Mouse (Mus musculus): ENCODE data around the gene Klhdc4. TPM values are rescaled to one million over a fixed set of nuclear protein-coding genes. Genes with fewer than 3 reads are reported as not detected.

Klhdc4 gene
- polyA plus RNA-seq, 1 experiment, result 11.5 TPM

- no peak for DNase-seq (ENCODE audit: low read depth, low spot score)
- 88% methylated on average over 7 of the region's 7 CpGs for WGBS
These were observed 11.1 kb downstream of the Klhdc4 start for GRCm38 (mm10) chr8:121818226-121818625.

- 90% methylated on average over 12 of the region's 12 CpGs for WGBS
- DNase-seq (ENCODE audit: low read depth, low spot score), result no peak
These were observed 17.3 kb downstream of the Klhdc4 start for GRCm38 (mm10) chr8:121811931-121812570.

GRCm38 (mm10) chr8:121811502-121811901 lies 17.9 kb downstream of the Klhdc4 start:
- WGBS, result 88% methylated on average over 3 of the region's 3 CpGs
- DNase-seq (ENCODE audit: low read depth, low spot score), result no peak

- 93% methylated on average over 11 of the region's 11 CpGs for WGBS
- no peak for DNase-seq (ENCODE audit: low read depth, low spot score)
These were observed 19.7 kb downstream of the Klhdc4 start for GRCm38 (mm10) chr8:121809524-121810155.

GRCm38 (mm10) chr8:121808032-121808431 lies 21.3 kb downstream of the Klhdc4 start:
- 85% methylated on average over 11 of the region's 11 CpGs for WGBS
- no peak for DNase-seq (ENCODE audit: low read depth, low spot score)

GRCm38 (mm10) chr8:121806126-121806525 lies 23.2 kb downstream of the Klhdc4 start:
- DNase-seq (ENCODE audit: low read depth, low spot score), result no peak
- 82% methylated on average over 13 of the region's 13 CpGs for WGBS

GRCm38 (mm10) chr8:121804829-121805228 lies 24.5 kb downstream of the Klhdc4 start:
- WGBS, result 95% methylated on average over 5 of the region's 5 CpGs
- DNase-seq (ENCODE audit: low read depth, low spot score), result no peak

GRCm38 (mm10) chr8:121798401-121798800 lies 31.0 kb downstream of the Klhdc4 start:
- WGBS, result 90% methylated on average over 6 of the region's 6 CpGs
- no peak for DNase-seq (ENCODE audit: low read depth, low spot score)

DNA sequence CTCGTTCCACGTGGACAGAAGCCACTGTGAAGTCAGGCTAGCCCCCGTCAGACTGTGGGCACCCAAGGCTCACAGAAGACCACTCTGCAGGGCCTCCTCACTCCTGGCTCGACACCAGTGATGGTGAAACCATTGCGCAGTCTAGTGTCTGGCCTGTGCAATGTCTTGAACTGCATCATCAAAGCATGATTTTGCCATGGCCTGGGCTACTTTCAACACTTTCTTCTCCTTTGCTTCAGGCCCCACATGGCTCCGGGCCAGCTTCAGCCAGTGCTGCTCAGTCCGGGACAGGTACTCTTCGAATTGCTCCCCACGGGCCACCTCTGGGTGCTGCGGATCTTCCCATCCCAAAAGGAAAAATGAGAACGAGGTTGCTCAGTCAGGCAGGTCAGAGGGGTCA lies 33.0 kb downstream of the Klhdc4 start:
- 89% methylated on average over 11 of the region's 11 CpGs for WGBS

DNA sequence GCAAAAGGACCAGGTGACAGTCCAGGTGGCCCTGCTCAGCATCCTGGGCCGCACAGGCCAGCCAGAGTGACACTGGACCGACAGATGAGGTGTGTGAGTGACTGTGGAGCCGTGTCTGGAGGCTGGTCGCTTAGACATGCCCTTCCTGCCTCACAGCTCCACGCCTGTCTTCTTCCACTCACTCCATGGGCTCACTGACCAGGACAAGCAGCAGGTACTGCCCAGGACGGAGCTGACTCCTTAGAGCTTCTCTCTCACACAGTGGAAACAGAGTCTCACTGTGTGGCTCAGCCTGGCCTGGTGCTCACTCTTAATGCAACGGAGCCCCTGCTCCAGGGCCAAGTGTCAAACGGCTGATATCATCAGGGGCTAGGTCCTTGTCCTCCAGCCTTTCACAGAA lies 33.9 kb downstream of the Klhdc4 start:
- 89% methylated on average over 8 of the region's 8 CpGs for WGBS
- DNase-seq (ENCODE audit: low read depth, low spot score), result no peak

More for the DNA sequence above, 33.0 kb downstream of the Klhdc4 start:
- no peak for DNase-seq (ENCODE audit: low read depth, low spot score)

DNA sequence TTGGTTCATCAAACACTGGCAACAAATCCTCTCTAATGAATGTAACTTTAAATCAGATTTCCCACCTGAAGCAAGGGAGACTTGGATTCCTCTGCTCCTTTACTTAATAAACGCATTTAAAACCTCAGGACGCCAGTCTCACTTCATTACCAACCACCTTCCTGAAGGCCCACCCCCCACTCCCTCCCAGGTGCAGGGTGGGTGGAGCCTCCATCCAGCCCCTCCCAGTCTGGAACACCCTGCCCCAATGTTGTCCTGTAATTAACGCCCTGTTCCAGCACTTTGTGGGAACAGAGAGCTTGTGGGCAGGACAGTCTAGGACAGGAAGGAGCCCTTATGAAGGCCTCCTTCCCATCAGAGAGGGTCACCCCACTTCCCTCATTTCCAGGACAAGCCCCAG lies 35.2 kb downstream of the Klhdc4 start:
- DNase-seq (ENCODE audit: low read depth, low spot score), result no peak
- WGBS, result 40% methylated on average over 3 of the region's 3 CpGs

DNA sequence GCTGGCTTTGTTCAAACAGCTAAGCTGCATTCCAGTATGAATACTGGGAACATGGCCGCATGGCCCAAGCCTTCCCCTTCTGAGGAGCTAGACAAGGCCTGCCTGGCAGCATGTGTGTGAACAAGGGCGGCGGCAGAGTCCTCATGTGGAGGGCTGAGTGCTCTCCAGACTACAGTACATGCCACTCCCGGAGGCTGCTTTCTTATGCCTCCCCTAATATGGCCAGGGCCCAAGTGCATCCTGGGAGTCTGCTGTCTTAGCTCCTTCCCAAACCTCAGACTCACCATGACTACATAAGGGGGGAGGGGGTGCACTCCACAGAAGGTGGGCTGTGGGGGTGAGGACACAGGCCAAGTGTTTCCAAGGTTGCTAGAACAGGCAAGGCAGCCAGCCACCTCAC lies 36.7 kb downstream of the Klhdc4 start:
- WGBS, result 53% methylated on average over 4 of the region's 4 CpGs
- DNase-seq (ENCODE audit: low read depth, low spot score), result no peak

- 60% methylated on average over 7 of the region's 7 CpGs for WGBS
- DNase-seq (ENCODE audit: low read depth, low spot score), result no peak
These were observed 37.2 kb downstream of the Klhdc4 start for GRCm38 (mm10) chr8:121792159-121792558.

GRCm38 (mm10) chr8:121788786-121789185 lies 40.6 kb downstream of the Klhdc4 start:
- no peak for DNase-seq (ENCODE audit: low read depth, low spot score)
- WGBS, result 67% methylated on average over 8 of the region's 8 CpGs

GRCm38 (mm10) chr8:121786542-121786941 lies 42.8 kb downstream of the Klhdc4 start:
- WGBS, result 32% methylated on average over 10 of the region's 10 CpGs
- no peak for DNase-seq (ENCODE audit: low read depth, low spot score)

- 45% methylated on average over 5 of the region's 5 CpGs for WGBS
- DNase-seq (ENCODE audit: low read depth, low spot score), result no peak
These were observed 46.9 kb downstream of the Klhdc4 start for GRCm38 (mm10) chr8:121782493-121782892.

- DNase-seq (ENCODE audit: low read depth, low spot score), result no peak
- WGBS, result 77% methylated on average over 12 of the region's 12 CpGs
These were observed 55.5 kb downstream of the Klhdc4 start for GRCm38 (mm10) chr8:121773876-121774275.

DNA sequence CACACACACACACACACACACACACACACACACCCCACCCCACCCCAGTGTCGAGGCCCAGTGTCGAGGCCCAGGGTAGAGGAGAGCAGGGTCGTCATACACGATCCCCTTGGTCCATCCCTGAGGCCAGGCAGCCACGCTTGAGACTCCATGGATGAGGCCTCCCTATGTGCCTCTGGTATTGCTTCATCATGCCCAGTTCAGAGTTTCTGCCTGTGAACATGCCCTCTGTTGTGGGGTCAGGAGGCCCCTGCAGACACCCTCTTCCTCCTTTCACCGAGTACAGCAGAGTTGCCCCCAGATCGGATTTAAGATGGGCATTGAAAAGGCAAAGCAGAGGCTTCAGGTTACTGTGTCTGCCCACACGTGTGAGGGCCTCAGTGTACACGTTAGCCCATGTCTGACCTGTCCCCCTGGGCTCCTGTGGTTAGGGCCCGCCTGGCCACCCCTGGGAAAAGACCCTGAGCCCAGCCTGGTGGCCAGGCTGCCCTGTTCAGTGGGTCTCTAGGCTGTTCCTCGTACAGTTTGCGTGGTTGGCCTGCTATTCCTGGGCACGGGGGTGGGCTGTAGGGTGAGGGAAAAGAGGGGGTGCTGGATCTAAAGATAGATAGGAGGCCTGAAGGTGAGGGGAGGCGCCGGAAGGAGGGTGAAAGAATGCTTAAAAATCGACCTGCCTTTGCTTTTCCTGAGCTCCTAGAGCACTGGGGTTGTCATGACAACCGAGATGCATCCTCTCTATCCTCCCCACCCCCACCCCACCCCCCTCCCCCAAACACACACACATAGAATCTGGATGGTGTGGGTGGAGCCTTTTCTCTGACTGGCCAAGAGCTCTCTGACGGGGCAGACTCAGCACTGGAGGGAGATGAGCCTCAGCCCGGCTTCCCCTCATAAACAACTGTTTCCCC lies 58.3 kb downstream of the Klhdc4 start:
- WGBS, result 36% methylated on average over 19 of the region's 19 CpGs

GRCm38 (mm10) chr8:121769621-121770020 lies 59.7 kb downstream of the Klhdc4 start:
- DNase-seq (ENCODE audit: low read depth, low spot score), result no peak
- 81% methylated on average over 2 of the region's 2 CpGs for WGBS

More for the DNA sequence above, 58.3 kb downstream of the Klhdc4 start:
- DNase-seq (ENCODE audit: low read depth, low spot score), result no peak

- WGBS, result 40% methylated on average over 3 of the region's 3 CpGs
- DNase-seq (ENCODE audit: low read depth, low spot score), result no peak
These were observed 60.3 kb downstream of the Klhdc4 start for GRCm38 (mm10) chr8:121769095-121769494.
